Mouse (Mus musculus) v-Abl transformed pro-B cells (cell line): ENCODE results near the gene Acod1.

Source experiments
- in situ Hi-C, 2 experiments: fragments of 400-800 bp; cut with MboI; formaldehyde crosslinking; loops; one replicate each; pipeline ENCODE4 v1.15.1; 2025; ENCODE audit not compliant: unreplicated experiment in 2 of 2

Acod1 gene

DNA sequence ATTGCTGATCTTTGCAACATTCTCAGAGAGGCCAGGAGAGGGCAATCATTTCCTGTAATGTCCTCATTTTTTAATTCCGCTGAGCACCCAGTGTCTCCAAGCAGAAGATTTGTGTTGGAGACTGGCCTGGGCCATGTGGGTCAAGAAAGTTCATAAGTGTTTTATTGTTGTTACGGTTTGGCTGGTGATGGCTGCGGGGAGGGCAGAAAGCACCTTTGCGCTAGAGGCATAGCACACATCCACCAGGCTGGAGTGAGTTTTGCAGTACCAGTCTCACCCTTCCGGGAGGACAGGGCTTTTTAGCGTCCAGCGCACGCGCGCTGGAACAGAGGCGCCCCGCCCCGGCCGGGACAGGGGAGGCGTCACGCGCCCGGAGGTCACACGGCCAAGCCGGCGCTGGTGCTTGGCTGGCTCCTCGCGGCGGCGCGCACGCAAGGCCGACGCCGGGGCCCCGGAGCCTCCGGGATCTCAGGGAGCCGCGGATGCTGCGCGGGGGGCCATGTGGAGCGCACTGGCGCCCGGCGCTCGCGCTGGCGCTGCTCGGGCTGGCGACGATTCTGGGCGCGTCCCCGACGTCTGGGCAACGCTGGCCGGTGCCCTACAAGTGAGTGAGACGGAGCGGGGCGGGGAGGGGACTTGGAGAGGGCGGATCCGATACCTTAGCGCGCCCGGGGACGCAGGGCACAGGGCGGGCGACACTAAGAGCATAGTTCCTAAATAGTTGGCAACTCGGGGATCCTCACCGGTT is 23.3 kb downstream of the Acod1 start, which contains the start of gene Cln5:
Gene Cln5, plus strand, starts transcription at position 353 of the 748 bp plus-strand sequence.
- in situ Hi-C loops: loop anchor here (5.0 to 25.0 kb wide), 7 partner anchors 412 to 1392 kb away; partner anchors contain the start of genes Pou4f1 (in 1 of the 2) and Slain1 (in 1 of the 2)

DNA sequence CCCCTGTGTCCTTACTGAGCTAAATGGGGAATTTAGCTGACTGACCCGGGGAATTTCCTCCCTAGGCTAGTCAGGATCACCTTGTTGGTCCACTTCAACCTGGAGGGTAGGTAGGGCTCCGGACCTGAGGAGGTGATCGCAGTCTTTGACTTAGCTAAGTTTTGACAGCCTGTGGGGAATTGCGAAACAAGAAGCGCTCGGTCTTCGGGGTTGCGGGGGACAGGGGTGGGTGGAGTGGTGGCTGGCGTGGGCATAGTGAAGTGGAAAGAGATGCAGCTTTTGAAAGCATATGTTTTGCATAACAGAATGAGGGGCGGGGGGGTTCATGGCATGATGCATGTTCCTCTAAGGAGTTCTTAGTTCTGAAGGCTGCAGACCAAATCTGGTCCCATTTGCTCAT is 24.0 kb downstream of the Acod1 start:
- in situ Hi-C loops: loop anchor here (5.0 to 25.0 kb wide), 3 partner anchors 412 to 1392 kb away; partner anchors contain the start of genes Pou4f1 (in 1 of the 2) and Slain1 (in 1 of the 2)

DNA sequence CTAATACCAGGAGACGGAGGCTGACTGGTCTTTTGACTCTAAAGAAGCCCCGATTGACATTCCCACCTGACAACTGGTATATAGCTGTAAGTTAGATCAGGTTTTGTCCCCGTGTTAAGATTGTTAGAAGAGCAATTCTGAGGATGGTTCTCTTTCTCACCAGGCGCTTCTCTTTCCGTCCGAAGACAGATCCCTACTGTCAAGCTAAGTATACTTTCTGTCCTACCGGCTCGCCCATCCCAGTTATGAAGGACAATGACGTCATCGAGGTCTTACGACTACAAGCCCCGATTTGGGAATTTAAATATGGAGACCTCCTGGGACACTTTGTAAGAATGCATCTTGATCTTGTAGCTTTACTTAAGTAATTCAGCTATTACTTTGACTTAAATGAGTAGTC is 24.7 kb downstream of the Acod1 start:
- in situ Hi-C loops: loop anchor here (5.0 to 25.0 kb wide), 3 partner anchors 411 to 1391 kb away; partner anchors contain the start of genes Pou4f1 (in 1 of the 2) and Slain1 (in 1 of the 2)

DNA sequence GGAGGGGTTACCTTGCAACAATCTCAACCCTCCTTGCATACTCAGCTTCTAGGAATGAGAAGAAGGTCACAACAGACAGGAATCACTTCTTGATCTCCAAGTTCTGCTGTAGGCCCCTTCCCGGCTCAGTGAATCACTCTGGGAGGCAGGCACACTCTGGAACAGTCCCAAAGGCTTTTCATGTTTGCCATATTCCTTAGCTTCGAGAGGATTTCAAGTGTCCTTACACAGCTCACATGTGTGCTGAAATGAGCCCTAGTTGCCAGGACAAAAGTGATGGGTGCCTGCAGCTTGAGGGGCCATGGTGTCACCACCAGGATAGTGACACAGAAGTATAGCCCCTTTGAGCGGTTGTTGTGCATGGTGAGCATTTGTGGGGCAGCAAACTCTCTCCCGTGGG is 26.0 kb downstream of the Acod1 start:
- in situ Hi-C loops: loop anchor here (5.0 to 25.0 kb wide), 3 partner anchors 410 to 1390 kb away; partner anchors contain the start of genes Pou4f1 (in 1 of the 2) and Slain1 (in 1 of the 2)

DNA sequence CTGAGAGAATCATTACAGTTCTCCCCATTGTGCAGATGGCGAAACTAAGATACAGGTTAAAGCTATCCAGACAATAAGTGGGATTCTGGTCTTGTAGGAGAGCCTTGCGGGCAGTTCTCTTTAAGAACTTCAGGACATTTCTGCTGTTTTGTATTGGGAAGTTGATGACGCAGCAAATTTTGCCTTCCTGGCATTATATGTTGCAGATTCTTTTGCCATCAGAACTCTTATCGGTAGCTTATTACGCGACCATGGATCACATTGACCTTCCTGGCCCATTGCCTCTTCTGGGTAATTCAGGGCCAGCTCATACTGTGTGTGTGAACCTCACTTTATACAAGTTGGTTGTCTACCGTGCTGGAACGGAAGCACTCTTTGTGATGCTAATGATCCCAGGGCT is 27.0 kb downstream of the Acod1 start:
- in situ Hi-C loops: loop anchor here (5.0 to 25.0 kb wide), 3 partner anchors 408 to 1388 kb away; partner anchors contain the start of genes Pou4f1 (in 1 of the 2) and Slain1 (in 1 of the 2)

DNA sequence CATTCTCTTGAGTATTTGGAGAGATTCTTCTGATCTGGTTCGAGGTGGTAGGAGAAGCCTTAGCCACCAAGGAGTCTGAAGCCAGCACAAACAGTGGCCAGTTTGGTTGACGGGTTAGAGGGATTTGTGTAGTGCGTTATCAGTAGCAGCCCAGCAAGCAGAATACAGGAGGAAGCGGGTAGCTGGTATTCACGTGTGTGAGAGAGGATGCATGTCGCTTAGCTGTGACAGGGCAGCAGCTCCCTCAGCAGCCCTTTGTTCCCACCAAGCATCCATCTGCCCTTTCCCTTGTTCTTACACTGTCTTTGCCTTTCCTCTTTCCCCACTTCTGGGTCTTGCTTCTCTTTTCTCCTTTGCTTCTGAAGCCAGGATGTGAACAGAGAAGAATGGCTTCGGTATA is 28.4 kb downstream of the Acod1 start:
- in situ Hi-C loops: loop anchor here in 1 of 2 experiments (10.0 kb wide), 1 partner anchor 580 kb away; the partner anchor contains the start of gene Slain1

DNA sequence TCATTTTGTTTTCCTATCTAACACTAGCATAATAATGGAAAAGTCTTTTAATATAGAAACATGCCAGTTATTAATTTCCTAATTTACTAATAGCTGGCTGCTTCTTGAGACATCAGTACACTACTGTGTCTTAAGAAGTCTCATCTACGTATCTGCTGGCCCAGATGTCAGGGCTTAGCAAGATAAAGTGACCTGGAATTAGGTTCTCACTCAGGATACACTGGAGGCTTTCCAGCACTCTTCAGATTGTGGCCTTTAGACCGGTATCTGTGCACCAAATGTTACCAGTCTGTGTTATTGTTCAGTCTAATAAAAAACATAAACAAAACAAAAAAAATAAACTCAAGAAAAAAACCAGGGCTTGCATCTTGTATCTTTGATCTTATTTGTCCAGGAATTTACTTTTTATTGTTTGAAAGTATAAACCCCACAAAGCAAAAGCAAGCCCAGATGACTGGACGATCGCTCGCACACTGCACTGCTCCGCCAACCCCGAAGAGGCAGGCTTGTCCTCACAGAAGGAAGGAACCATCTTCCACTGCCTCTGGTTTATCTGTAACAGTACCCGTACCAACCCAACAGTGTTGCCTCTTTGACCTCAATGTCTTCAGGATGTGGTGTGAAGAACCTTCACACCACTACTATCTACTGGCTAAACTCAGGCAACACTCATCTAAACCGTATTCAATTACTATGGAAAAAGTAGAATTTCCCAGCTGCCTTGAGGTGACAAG is 30.7 kb downstream of the Acod1 start:
- in situ Hi-C loops: loop anchor here in 1 of 2 experiments (10.0 kb wide), 1 partner anchor 577 kb away; the partner anchor contains the start of gene Slain1

DNA sequence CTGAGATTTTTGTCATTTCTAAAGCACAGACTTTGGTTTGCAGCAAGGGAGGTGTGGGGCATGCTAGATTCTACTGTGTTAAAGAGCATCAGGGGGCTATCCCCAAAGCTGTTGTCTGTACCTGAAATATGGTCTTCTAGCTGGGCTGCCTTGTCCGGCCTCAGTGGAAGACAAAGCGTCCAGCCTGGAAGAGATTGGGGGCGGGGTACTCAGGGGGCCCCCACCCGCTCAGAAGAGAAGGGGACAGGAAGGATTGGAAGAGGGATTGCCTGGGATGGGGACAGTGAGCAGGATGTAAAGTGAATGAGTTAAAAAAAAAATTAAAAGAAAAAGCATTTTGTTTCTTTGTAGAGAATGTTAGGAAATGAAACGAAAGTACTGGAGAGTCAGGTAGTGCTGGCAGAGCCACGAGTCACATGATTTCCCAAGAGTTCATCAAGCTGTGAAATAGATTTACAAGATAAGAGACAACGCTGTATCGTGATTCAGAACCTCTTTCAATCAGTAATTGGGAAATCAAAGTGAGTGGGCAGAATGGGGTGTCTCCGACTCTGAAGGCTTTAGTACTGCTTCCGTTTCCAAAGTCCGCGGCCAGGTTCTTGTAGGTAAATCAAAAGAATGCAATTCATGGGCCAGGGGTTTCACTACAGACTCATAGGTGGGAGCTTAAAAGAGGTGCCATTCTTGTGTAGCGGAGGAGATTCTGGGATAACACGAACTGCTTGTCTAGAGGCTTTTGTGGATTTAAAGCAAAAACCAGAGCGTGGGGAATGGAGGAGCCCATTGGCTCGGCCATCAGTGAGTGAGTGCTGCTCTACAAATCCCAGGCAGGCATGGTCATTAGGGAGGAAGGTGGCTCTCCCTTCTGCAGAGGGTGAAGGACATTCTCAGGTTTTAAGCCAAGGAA is 31.5 kb downstream of the Acod1 start:
- in situ Hi-C loops: loop anchor here in 1 of 2 experiments (10.0 kb wide), 1 partner anchor 577 kb away; the partner anchor contains the start of gene Slain1

DNA sequence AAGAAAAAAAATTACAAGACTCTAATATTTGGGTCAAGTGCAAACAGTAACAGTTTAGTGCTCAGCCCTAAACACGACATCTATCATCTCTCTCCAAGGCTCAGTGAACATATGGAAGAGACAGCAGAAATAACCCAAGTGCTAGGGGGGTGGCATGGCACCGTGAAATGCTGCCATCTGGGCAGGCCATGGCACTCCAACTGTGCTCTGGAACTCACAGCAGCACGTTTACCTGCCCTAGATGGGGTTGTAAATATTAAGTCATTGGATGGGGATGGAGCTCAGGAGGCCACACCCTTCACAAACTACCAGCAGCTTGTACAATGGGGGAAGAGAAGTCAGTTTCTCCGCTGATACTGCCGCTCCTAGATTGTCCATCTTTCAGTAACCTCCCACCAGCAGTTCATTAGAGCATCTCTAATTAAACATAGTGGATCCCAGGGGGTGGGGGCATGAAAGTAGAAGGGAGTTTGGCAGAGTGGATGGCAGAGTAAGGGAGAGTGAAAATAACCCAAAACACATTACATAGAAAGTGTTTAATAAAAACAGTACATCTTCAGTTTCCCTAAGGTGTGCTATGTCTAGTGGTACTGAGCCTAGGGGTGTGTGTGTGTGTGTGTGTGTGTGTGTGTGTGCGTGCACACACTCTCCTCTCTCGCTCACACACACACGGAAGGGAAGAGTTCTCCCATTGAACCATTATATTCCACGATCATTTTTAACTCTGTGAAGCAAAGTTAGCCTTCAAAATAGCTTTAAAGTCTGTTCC is 32.6 kb downstream of the Acod1 start:
- in situ Hi-C loops: loop anchor here in 1 of 2 experiments (10.0 kb wide), 1 partner anchor 575 kb away; the partner anchor contains the start of gene Slain1

DNA sequence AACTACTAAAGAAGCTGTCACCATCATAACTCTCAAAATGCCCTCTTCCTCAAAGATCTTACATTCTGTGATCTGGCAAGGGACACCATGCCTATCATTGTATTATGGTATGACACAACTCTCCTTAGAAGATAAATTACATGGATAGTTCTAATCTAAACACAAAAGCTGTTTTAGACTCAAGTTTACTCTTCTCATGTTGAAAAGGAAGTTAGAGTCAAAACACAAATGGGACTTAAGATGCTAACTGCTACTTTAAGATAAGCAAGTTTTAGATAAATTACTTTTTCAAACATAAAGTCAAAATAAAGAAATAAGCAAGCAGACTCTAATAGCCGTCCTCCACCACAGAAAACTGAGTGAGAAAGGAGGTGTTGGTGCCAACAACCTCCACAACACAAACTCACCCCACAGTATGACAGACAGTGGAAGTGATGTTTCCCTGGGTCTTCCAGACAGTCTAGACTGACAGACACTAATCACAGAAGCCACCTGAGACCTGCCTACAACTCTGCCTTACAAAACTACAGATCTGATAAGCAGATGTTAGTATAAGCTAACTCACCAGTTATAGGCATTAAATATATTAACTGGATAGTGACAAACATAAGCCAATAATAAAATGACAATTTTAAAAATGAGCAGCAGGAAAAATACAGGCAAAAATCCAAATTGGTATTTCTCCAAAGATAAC is 39.2 kb downstream of the Acod1 start:
- in situ Hi-C loops: no loop called here

DNA sequence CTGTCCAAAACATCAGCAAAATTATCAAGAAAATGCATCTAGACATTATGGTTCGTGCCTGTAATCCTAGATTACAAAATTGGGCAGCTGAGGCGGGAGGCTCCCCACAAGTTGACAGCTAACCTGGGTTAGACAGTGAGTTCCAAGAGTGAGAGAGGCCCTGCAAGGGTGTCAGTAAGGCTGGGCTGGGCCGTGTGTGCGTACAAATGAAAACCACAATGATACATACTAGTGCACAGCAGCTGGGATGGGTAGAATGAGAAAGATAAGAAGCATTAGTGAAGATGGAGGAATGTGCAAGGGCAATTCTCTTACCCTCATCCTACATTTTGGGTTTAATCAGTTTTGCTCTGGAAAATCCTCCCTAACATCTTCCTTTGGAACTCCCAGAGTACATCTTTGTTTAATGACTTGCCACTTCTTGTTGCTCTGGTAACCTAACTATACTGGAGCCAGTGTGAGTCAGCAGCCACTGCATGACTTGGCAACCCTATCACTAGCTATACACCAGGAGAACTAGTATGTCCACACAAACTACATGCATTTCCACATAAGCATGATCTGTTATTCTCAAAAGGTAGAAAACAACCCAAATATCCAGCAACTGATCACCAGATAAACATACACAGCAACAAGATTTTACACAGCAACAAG is 40.0 kb downstream of the Acod1 start:
- in situ Hi-C loops: no loop called here

DNA sequence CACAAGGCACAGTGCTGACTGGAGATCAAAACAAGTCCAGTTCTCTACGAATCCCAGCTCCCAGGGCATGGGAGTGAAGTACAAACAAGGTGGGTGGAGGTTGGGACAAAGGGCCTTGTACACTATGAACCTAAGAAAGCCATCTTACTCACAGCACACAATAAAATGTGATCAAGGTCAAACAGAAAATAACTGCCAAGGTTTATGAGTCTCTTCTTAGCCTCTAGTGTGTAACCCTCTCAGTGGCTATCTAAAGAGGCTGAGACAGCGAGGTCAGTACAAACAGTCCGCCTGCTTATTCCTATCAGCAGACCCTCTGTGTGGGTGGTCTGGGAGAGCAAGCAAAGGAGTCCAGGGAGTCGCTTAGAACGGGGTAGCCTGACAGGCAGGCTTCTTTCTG is 41.1 kb downstream of the Acod1 start:
- in situ Hi-C loops: no loop called here

DNA sequence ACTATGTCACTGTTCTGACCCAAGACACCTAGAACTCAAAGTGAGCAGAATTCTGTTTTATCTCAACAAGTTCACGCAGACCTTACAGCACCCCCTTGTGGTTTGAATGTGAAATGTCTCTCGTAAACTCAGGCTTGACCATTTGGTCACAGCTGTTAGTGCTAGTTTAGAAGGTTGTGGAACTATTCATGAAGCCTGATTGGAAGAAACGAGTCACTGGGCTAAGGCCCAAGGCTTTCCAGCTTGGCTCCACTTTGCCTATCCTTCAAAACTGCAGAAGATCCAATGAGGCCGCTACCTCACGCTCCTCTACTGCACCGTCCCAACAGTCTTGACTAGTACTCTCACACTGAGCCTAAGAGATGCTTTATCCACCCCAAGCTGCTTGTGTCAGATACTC is 41.8 kb downstream of the Acod1 start:
- in situ Hi-C loops: no loop called here

DNA sequence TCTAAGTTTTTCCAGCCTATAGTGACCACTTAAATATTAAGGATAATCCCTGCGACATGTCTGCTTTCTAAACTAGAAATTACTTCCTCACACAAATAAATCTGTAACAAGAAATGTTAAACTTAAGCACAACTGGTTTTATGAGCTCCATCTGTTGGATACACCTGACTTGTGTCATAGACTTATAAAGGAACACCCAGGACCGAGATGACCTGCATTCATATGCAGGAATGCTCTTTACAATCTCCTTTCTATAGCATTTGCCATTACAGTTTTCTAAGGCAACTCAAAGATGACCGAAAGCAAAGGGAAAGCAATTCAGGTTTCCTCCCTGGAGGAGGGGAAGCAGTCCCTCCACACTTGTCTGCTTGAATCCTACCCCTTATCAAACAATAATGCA is 46.5 kb downstream of the Acod1 start:
- in situ Hi-C loops: no loop called here

DNA sequence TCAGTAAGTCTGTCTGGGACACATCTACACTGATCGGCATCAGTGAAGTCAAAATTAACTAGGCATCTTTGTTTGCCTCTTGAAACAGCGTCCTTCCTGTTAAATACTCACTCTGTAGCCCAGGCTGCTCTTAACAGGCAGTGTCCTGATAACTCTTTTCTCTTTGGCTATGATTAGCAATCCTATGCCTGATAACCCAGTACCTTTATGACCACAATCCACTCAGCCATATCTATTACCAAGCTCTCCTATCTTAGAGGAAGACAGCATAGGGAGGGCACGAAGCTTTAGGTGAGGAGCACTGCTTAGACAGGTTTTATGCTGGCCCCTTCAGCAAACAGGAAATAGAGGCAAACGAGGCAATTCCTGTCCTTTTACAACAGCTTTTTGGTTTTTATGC is 46.9 kb downstream of the Acod1 start:
- in situ Hi-C loops: no loop called here

DNA sequence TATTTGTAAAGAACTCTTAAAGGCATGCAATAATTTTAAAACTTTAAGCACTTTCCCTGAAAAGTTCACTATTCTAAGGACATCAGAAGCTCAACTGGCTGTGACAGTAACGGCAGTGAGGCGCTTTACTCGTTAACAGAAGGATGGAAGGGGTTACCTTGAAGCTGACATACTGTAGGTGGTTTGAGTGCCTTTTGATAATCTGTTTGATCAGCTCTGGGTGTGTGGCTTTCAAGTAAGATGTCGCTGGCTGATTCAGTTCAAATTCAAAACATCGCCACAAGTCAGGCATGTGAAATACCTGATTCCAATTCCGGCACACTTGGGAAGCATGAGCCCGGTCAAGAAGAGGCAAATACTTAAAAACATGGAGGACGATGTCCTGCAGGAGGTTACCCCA is 48.3 kb downstream of the Acod1 start:
- in situ Hi-C loops: no loop called here

DNA sequence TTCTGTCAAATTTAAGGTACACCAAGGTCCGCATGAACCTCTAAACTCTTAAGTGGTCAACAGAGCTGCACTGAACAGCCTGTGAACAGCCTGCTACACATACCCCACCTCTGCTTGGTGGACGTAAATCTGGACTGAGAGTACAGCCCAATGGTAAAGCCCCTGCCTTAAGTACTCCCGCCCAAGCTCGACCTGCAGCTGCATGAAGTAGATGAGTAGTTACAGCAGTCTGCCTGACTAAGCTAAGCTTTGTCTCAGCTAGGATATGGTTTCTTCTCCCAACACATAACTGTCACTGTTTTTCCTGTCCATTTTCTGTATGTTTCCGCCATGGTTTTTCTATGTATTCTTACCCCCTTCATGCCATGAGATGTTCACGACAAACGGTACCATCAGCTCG is 49.0 kb downstream of the Acod1 start:
- in situ Hi-C loops: no loop called here

DNA sequence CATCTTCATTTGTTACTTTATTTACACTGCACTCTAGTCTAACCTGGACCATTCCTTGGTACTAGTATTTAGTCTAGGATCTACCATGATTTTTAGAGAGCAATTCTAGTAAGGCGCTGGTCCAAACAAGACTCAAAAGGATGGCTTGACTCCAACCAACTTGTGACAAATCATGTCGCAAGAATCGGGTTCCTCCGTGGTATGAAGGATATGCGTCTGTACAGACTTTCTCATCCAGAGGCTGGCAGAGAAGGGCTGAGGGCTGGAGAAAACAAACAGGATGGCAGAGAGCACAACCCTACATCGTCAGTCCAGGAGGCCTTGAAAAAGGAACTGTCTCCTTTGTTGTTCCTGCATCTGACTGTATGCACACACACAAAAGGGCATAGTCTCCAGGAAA is 49.8 kb downstream of the Acod1 start:
- in situ Hi-C loops: no loop called here
